20 mouse cellular contexts compared by ENCODE assay signal in the genomic region with DNA sequence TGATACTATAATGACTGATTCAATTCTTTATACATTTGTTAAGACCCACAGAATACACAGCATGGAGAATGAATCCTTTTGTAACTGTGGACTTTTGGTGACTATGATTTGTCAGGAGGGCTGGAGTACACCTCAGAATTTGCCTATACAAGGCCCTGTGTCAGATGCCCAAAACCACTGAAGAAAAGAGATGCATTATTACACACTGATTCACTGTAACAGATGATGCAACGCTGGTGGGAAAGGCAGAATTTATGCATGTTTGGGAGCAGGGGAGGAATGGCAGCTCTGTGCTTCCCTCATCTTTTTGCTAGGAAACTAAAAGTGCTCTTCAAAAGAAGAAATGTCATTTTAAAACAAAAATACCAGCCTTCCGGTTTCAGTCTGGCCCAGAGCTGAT.
"Had no signal": no experiment of that assay in that cellular context is flagged by ENCODE, and none has a peak within 500 bp of the region (broad histone marks: within the 10 kb centered on the region; RNA-seq: fewer than 3 reads in every experiment).

No protein-coding gene starts in this region.

- H3K27me3 ChIP-seq: kidney, embryonic 15.5 days; limb, embryonic 13.5 days; liver, embryonic 12.5 days; liver, embryonic 15.5 days; lung, embryonic 15.5 days; midbrain, embryonic 12.5 days; midbrain, embryonic 15.5 days; neural tube, embryonic 13.5 days; stomach, embryonic 15.5 days had no signal

- H3K9ac ChIP-seq: kidney, embryonic 15.5 days; limb, embryonic 13.5 days; liver, embryonic 12.5 days; liver, embryonic 15.5 days; lung, embryonic 15.5 days; midbrain, embryonic 12.5 days; midbrain, embryonic 15.5 days; neural tube, embryonic 13.5 days; stomach, embryonic 15.5 days had no signal

- ATAC-seq: liver, embryonic 12.5 days; midbrain, embryonic 15.5 days had no signal

- DNase-seq: kidney, adult 8-10 months; kidney, postnatal 10 days; kidney, postnatal 36 days; liver; lung, adult 18-20 months; right cerebral cortex, adult 18-20 months; right cerebral cortex, postnatal 14 days; right cerebral cortex, postnatal 4 days; thymus, postnatal 36 days had no signal

- H3K4me2 ChIP-seq: kidney, embryonic 15.5 days; limb, embryonic 13.5 days; liver, embryonic 12.5 days; liver, embryonic 15.5 days; lung, embryonic 15.5 days; midbrain, embryonic 12.5 days; midbrain, embryonic 15.5 days; neural tube, embryonic 13.5 days; stomach, embryonic 15.5 days had no signal

- H3K9me3 ChIP-seq: kidney, embryonic 15.5 days; limb, embryonic 10.5 days; limb, embryonic 13.5 days; liver, embryonic 12.5 days; liver, embryonic 15.5 days; lung, embryonic 15.5 days; midbrain, embryonic 15.5 days; neural tube, embryonic 13.5 days; stomach, embryonic 15.5 days had no signal

- H3K36me3 ChIP-seq: limb, embryonic 10.5 days; liver, embryonic 12.5 days; liver, embryonic 15.5 days; lung, embryonic 15.5 days; midbrain, embryonic 12.5 days; midbrain, embryonic 15.5 days; stomach, embryonic 15.5 days had no signal

- H3K4me1 ChIP-seq: kidney, embryonic 15.5 days; limb, embryonic 10.5 days; limb, embryonic 13.5 days; liver, embryonic 12.5 days; liver, embryonic 15.5 days; lung, embryonic 15.5 days; midbrain, embryonic 12.5 days; midbrain, embryonic 15.5 days; neural tube, embryonic 13.5 days; stomach, embryonic 15.5 days had no signal

- H3K27ac ChIP-seq: kidney, embryonic 15.5 days; limb, embryonic 10.5 days; limb, embryonic 13.5 days; liver, embryonic 12.5 days; liver, embryonic 15.5 days; lung, embryonic 15.5 days; macrophage; midbrain, embryonic 12.5 days; midbrain, embryonic 15.5 days; neural tube, embryonic 13.5 days; stomach, embryonic 15.5 days had no signal

- H3K4me3 ChIP-seq: kidney, embryonic 15.5 days; limb, embryonic 10.5 days; limb, embryonic 13.5 days; liver, embryonic 12.5 days; liver, embryonic 15.5 days; lung, embryonic 15.5 days; midbrain, embryonic 12.5 days; midbrain, embryonic 15.5 days; neural tube, embryonic 13.5 days; stomach, embryonic 15.5 days had no signal
